Mouse (Mus musculus) large intestine, adult 2 months (tissue): ENCODE data around the gene Ruvbl2. TPM values are rescaled to one million over a fixed set of nuclear protein-coding genes. Genes with fewer than 3 reads are reported as not detected.
"Not testable (repeated sequence)": the region's sequence is repeated elsewhere in the genome, so short reads cannot be mapped to it uniquely, and the experiment has no call there.

Experiments used
- DNase-seq: peaks from one replicate; pipeline ENCODE4 v3.0.0-alpha.2; 2012; ENCODE audit warnings: low read depth, low spot score
- WGBS: fragments of 180-500 bp; shearing (Covaris S2); methylation state at CpG from one replicate; pipeline ENCODE4 v1.1.7; 2018; 5-methylcytosine and 5-hydroxymethylcytosine counted together
- polyA plus RNA-seq: library from polyadenylated mRNA; depleted of rRNA; stranded (reverse); fragments of >200 nt; gene quantifications from 2 replicates; pipeline ENCODE4 v1.2.3, GENCODE M21; 2012

Gene Ruvbl2
- polyA plus RNA-seq, 1 experiment: 70.6 TPM

- 84% methylated on average over 4 of the region's 4 CpGs for WGBS
- DNase-seq: no peak
These were observed 24.4 kb upstream of the Ruvbl2 start for GRCm38 (mm10) chr7:45462325-45462724.

DNA sequence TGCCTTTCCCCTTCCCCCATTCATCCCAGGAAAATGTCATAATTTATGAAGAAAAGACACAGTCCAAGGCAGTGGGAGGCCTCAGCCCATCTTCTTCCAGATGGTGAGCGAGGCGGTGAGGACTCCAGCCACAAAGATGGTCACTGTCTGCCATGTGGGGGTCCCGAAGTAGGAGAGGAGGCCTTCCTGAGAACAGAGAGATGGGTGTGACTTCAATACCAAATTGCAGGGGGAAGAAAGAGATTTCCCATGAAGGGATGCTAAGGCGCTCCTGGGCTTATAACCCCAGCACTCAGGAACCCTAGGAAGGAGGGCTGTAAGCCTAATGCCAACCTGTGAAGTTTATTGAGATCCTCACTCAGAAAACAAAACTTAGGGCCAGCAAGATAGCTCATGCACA, 23.9 kb upstream of the Ruvbl2 start:
- WGBS: 85% methylated on average over 4 of the region's 4 CpGs
- no peak for DNase-seq

GRCm38 (mm10) chr7:45461326-45461725, 23.4 kb upstream of the Ruvbl2 start:
- no peak for DNase-seq
- 53% methylated on average over 5 of the region's 5 CpGs for WGBS

- DNase-seq: no peak
- WGBS: 6% methylated on average over 13 of the region's 13 CpGs
These were observed 23.0 kb upstream of the Ruvbl2 start for GRCm38 (mm10) chr7:45460860-45461314.

DNA sequence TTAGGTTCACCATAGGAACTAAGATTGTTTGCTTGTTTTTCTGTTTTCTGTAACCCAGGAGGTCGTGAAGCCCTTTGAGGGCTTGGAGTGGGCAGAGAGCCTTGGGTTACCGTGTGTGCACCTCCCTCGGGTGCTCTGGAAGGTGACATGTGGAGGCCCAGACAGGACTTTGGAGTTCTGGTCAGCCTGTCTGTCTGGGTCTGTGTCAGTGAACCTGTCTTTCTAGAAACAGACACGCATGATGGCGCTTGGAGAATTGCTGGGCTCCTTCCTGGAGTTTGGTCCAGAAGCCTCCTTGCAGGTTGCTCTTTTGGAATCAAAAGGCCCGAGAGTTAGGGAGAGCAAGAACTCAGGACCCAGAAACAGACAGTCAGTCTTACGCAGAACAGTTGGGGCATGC, 22.5 kb upstream of the Ruvbl2 start:
- WGBS: 32% methylated on average over 7 of the region's 7 CpGs
- DNase-seq: no peak

DNA sequence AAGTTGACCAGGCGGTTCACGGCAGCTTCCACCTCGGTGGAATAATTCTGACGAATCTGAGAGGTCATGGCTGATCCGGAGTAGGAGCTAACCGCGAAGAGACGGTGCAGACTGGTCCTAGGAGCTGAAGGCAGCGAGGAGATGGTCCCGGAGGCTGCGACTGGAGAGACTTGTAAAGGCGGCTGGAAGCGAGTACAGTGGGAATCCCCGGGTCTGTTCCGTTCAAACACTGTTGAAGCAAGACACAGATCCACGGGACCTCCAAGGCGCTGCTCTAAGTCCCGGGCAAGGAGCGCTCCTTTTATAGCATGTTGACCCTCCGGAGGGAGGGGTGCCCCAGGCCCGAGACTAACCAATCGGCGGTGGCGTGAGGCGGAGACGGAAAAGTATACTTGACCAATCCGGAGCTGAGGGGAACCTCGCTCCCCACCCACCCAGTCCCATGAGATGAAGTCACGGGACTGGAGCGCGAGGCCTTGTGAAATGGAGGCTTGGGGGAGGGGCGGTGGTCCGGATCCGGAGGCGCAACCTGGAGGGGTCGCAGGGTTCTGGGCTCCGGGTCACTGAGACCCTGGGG, 21.8 kb upstream of the Ruvbl2 start, which contains the start of gene Ftl1:
Ftl1 (minus strand) TSS at position 321 of the 577 bp plus-strand sequence.
- under 1% methylated on average over 36 of the region's 37 CpGs for WGBS
- DNase-seq: not testable (repeated sequence)

- no peak for DNase-seq
- WGBS: under 1% methylated on average over 43 of the region's 43 CpGs
These were observed 21.1 kb upstream of the Ruvbl2 start for GRCm38 (mm10) chr7:45458748-45459563.

- WGBS: 24% methylated on average over 10 of the region's 10 CpGs
- no peak for DNase-seq
These were observed 19.5 kb upstream of the Ruvbl2 start for GRCm38 (mm10) chr7:45457204-45458060.

DNA sequence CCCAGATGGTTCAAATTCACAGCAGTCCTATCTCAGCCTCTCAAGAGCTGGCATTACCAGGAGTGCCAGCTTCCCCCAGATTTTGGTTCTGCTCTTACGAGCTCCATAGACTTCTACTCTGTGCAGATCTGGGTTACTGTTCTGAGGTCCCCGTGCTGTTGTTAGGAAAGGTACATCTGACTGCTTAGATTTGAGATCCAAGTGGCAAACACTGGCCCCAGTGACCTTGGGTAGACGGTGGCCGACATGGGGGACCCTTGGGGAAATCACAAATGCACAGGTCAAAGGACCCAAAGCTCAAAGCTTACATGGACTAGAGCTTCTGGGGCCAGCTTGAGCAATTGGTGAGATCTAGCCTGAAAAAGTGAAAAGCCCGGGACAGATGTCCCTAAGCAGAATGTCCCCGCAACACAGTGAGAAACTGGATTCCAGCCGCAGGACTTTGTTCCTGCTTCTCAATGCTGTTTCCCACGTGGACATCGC, 18.9 kb upstream of the Ruvbl2 start:
- WGBS: 33% methylated on average over 9 of the region's 9 CpGs
- no peak for DNase-seq

GRCm38 (mm10) chr7:45455932-45456696, 18.2 kb upstream of the Ruvbl2 start:
- no peak for DNase-seq
- 76% methylated on average over 13 of the region's 13 CpGs for WGBS

- 91% methylated on average over 15 of the region's 15 CpGs for WGBS
- DNase-seq: no peak
These were observed 17.1 kb upstream of the Ruvbl2 start for GRCm38 (mm10) chr7:45454971-45455370.

- no peak for DNase-seq
- 59% methylated on average over 23 of the region's 23 CpGs for WGBS
These were observed 13.6 kb upstream of the Ruvbl2 start for GRCm38 (mm10) chr7:45451344-45451982.

- WGBS: 83% methylated on average over 1 of the region's 1 CpGs
- DNase-seq: no peak
These were observed 12.1 kb upstream of the Ruvbl2 start for GRCm38 (mm10) chr7:45449974-45450373.

DNA sequence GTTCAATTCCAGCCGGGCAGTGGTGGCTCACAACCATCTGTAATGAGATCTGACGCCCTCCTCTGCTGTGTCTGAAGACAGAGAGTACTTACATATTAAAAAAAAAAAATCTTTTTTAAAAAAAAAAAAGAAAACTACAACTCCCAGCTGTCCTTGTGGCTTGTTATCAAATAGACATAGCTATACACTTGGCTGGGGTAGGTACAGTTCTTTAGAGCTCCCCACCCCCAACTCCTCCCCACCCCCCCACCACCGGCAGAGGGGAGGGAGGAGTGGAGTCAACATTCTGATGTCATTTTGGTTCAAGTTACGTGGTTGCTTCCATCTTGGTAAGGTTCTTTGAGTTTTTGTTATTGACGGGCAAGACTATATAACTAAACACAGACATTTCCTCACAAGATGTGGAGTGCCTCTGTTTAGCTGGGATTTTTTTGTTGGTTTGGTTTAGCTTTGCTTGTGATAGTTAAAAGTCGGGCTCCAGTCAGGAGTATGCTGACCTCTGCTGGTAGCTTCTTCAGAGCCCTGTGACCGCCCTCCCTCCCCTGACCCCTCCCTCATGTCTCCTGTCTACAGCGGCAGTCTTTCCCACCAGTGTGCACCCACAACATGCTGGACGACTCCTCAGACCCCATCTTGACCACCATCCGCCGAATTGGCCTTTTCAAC, 9.6 kb upstream of the Ruvbl2 start:
- 51% methylated on average over 11 of the region's 11 CpGs for WGBS
- no peak for DNase-seq

DNA sequence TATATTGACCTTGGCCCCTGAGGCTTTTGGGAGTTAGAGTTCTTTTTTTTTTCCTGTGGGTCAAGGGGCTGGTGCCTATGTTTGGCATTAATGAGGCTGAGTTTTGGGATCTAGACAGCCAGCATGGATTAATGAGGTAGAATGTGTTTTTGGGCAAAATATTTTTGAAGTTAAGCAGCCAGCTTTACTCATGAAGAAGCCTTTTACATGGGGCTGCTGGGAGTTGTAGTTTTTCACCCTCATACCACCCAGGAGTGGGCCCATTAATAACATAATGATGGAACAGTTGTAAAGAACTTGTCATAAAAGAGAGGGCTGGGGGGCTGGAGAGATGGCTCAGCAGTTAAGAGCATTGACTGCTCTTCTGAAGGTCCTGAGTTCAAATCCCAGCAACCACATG, 8.7 kb upstream of the Ruvbl2 start:
- no peak for DNase-seq

DNA sequence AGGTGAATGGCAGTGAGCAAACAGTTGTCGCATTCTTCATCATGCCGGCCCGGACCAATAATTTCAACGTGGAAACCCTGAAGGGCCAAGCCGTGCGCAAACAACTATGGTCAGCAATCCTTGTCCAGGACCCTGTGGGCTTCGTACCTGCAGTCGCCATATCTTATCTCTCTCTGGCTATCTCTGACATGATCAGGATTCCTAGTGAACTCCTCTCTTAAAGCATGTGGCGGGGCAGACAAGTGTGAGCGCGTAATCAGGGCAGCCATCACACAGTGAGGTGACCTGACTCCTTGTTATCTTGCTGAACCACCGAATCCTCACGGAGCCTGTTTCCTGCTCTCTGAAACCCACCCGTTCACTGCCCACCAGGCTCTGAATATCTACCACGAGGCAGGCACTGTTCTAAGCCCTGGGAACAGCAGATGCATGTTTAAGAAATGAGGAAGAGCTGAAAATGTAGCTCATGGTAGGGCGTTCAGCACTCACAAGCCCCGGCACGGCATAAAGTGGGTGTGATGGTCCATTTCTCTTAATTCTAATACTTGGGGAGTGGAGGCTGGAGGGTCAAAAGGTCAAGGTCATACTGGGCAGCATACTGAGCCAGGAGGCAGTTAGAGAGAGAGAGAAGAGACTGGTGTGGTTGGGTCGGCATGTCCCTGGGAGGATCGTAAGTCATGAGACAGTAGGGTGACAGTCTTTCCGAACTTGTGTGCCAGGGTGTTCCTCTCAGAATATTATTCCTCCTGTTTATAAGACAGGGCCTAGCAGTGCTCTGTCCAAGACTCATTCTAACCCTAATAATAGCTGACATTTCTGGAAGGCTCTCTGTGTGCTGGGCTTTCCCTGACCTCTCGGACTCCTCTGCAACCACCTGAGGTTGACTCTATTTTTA, 5.9 kb upstream of the Ruvbl2 start:
- WGBS: 82% methylated on average over 22 of the region's 22 CpGs
- DNase-seq: no peak

- WGBS: 80% methylated on average over 6 of the region's 6 CpGs
- DNase-seq: no peak
These were observed 850 bp downstream of the Ruvbl2 start for GRCm38 (mm10) chr7:45437046-45437445.
